Mouse (Mus musculus) adrenal gland, adult 2 months (tissue): ENCODE results near the gene Ntmt1. TPM values are rescaled to one million over a fixed set of nuclear protein-coding genes. Genes with fewer than 3 reads are reported as not detected.

ENCODE experiments used
- DNase-seq: peaks from one replicate; pipeline ENCODE4 v3.0.0; 2021
- polyA plus RNA-seq: library from polyadenylated mRNA; depleted of rRNA; stranded (reverse); fragments of >200 nt; gene quantifications from 2 replicates; pipeline ENCODE4 v1.2.3, GENCODE M21; 2012
- total RNA-seq, 2 experiments: library from RNA; stranded (reverse); gene quantifications; 2 replicates each; pipeline ENCODE4 v1.2.3; 2021

Ntmt1 gene
- total and polyA plus RNA-seq, 3 experiments = 33.5 to 77.1 (median 45.4) TPM

- peak; percentile 85 for DNase-seq
Measured at GRCm38 (mm10) chr2:30783346-30783745, 24.3 kb upstream of the Ntmt1 start.

- DNase-seq = peak; percentile 89
Measured at GRCm38 (mm10) chr2:30784078-30784994, 23.3 kb upstream of the Ntmt1 start.

- no peak for DNase-seq
Measured at GRCm38 (mm10) chr2:30787466-30787865, 20.2 kb upstream of the Ntmt1 start.

GRCm38 (mm10) chr2:30792061-30792460 lies 15.6 kb upstream of the Ntmt1 start:
- no peak for DNase-seq

GRCm38 (mm10) chr2:30794179-30795108 lies 13.2 kb upstream of the Ntmt1 start:
- DNase-seq = peak; percentile 96

- no peak for DNase-seq
Measured at GRCm38 (mm10) chr2:30795271-30795888, 12.2 kb upstream of the Ntmt1 start.

GRCm38 (mm10) chr2:30795889-30796275 lies 11.7 kb upstream of the Ntmt1 start:
- peak; percentile 31 for DNase-seq

GRCm38 (mm10) chr2:30796382-30796781 lies 11.2 kb upstream of the Ntmt1 start:
- peak; percentile 89 for DNase-seq

- DNase-seq = no peak
Measured at GRCm38 (mm10) chr2:30799456-30799855, 8.2 kb upstream of the Ntmt1 start.

GRCm38 (mm10) chr2:30800671-30801066 lies 7.0 kb upstream of the Ntmt1 start:
- DNase-seq = no peak

- peak; percentile 70 for DNase-seq
Measured at GRCm38 (mm10) chr2:30801067-30801852, 6.4 kb upstream of the Ntmt1 start.

GRCm38 (mm10) chr2:30803604-30804003 lies 4.0 kb upstream of the Ntmt1 start, which contains the start of gene 1700001O22Rik:
TSS of gene 1700001O22Rik (minus strand) at chr2:30803661.
- DNase-seq = no peak

- no peak for DNase-seq
Measured at GRCm38 (mm10) chr2:30805983-30806382, 1.6 kb upstream of the Ntmt1 start.

GRCm38 (mm10) chr2:30807147-30807647 lies 429 bp upstream of the Ntmt1 start:
- DNase-seq = no peak

- DNase-seq = peak; percentile 70
Measured at GRCm38 (mm10) chr2:30808296-30808655, 650 bp downstream of the Ntmt1 start.

GRCm38 (mm10) chr2:30809503-30809902 lies 1.9 kb downstream of the Ntmt1 start:
- no peak for DNase-seq

GRCm38 (mm10) chr2:30810573-30810972 lies 2.9 kb downstream of the Ntmt1 start:
- DNase-seq = no peak

GRCm38 (mm10) chr2:30816383-30816782 lies 8.8 kb downstream of the Ntmt1 start:
- no peak for DNase-seq

GRCm38 (mm10) chr2:30819873-30820272 lies 12.2 kb downstream of the Ntmt1 start:
- DNase-seq = no peak

GRCm38 (mm10) chr2:30821073-30821472 lies 13.4 kb downstream of the Ntmt1 start:
- no peak for DNase-seq

GRCm38 (mm10) chr2:30822460-30822859 lies 14.8 kb downstream of the Ntmt1 start:
- DNase-seq = no peak
